Mouse (Mus musculus): ENCODE measurements around the gene Ralgapa2.

The Ralgapa2 gene

GRCm38 (mm10) chr2:146224141-146224540 is 288.0 kb downstream of the Ralgapa2 start:
- DNase-seq (ENCODE audit: extremely low read depth, low read depth, low spot score), result no peak

DNA sequence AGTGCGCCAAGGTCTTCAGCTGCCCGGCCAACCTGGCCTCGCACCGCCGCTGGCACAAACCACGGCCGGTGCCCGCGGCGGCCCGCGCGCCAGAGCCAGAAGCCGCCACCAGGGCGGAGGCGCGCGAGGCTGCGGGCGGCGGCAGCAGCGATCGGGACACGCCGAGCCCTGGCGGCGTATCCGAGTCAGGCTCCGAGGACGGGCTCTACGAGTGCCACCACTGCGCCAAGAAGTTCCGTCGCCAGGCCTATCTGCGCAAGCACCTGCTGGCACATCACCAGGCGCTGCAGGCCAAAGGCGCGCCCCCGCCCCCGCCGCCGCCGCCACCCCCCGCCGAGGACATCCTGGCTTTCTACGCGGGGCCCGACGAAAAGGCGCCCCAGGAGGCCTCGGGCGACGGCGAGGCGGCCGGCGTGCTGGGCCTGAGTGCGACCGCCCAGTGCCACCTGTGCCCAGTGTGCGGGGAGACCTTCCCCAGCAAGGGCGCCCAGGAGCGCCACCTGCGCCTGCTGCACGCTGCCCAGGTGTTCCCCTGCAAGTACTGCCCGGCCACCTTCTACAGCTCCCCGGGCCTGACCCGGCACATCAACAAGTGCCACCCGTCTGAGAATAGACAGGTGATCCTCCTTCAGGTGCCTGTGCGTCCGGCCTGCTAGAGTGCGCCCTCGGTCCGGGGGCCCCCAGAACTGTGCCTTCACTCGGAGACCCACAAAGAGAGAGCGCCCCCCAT is 288.8 kb downstream of the Ralgapa2 start:
- DNase-seq (ENCODE audit: extremely low read depth, low read depth, low spot score), result no peak

- DNase-seq (ENCODE audit: extremely low read depth, low read depth, low spot score), result no peak
Observed at GRCm38 (mm10) chr2:146222279-146223175, 289.6 kb downstream of the Ralgapa2 start.

DNA sequence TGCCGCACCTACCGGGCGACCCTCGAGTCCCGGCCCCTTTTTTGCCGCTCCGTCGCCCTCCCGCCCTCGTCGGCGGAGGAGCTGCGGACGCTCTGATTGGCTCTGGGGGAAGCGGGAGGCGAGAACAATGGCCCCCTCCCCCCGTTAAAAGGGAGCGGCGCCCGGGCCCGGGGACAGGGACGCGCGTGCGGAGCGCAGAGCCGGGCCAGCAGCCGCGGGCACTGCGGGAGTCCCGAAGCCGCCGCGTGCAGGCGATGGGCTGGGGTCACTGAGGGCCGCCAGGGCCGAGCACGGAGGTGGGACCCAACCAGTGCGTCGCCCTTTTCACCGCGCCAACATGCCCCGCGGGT is 290.2 kb downstream of the Ralgapa2 start:
- DNase-seq (ENCODE audit: extremely low read depth, low read depth, low spot score), result no peak

DNA sequence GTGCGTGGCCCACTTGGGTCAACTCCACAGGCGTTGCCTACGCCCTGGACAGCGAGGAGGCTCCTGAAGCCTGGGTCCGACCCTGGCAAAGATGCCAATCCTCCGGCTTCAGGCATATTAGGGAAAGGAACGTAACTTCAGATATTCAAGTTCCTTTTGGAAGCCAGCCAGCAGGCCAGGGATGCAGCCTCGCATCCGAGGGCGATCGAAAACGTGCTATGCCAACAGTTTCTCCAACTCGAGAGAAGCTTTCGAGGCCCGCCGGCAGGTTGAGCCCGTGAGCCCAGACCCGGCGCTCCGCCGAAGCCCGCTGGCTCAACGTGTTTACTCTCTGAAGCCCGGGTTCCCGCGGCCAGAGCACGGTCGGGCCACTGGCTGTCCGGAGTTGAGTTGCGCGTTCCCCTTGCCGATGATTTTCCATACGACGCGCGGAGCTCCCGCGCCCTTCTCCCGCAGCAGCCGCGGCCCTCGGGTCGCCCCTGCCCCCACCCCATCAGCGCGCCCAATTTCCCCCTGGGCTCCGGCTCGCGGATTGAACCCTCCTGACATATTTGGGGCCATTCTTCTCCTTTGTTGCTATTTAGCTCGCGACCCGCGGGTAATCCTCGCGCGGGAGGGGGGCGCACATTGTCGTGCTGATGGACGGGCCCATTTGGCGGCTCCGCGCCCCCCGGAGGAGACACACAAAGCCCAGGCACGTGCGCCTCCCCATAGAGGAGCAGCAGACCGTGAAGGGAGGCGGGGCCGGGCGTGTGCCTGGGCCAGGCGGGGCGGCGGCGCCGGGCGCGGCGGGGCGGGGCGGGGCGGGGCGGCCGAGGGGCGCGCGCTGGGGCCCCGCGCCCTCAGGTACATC is 290.8 kb downstream of the Ralgapa2 start, which contains the start of gene Insm1:
Gene Insm1, plus strand, starts transcription at position 846 of the 853 bp plus-strand sequence.
- no peak for DNase-seq (ENCODE audit: extremely low read depth, low read depth, low spot score)

- DNase-seq (ENCODE audit: extremely low read depth, low read depth, low spot score), result no peak
Observed at GRCm38 (mm10) chr2:146220591-146221075, 291.5 kb downstream of the Ralgapa2 start.

- no peak for DNase-seq (ENCODE audit: extremely low read depth, low read depth, low spot score)
Observed at GRCm38 (mm10) chr2:146219791-146220190, 292.4 kb downstream of the Ralgapa2 start.

GRCm38 (mm10) chr2:146218881-146219535 is 293.1 kb downstream of the Ralgapa2 start:
- no peak for DNase-seq (ENCODE audit: extremely low read depth, low read depth, low spot score)

DNA sequence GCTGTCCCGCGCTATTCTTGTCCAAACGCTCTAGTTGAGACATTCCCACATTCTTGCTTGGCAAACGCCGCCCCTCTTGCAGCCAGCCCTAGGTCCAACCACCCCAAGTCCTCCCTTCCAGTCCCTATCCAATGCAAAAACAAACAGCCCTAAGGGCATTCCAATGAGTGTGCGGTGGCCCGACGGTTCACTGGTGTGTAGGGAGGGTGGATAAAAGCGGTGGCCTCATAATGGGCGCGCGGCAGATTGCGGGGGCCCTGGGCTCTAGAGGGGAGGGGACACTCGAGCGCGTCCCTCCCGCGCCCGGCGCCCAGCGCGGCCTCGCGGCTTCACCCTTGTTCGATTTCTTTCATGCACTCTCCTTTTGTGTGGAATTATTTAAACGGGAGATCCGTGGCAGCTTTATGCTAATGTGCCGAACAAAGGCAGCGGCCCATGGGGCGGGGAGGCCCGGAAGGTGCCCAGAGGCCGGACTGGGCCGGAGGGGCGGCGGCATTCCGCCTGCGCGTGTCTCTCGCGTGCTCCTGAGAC is 293.9 kb downstream of the Ralgapa2 start:
- DNase-seq (ENCODE audit: extremely low read depth, low read depth, low spot score), result no peak

DNA sequence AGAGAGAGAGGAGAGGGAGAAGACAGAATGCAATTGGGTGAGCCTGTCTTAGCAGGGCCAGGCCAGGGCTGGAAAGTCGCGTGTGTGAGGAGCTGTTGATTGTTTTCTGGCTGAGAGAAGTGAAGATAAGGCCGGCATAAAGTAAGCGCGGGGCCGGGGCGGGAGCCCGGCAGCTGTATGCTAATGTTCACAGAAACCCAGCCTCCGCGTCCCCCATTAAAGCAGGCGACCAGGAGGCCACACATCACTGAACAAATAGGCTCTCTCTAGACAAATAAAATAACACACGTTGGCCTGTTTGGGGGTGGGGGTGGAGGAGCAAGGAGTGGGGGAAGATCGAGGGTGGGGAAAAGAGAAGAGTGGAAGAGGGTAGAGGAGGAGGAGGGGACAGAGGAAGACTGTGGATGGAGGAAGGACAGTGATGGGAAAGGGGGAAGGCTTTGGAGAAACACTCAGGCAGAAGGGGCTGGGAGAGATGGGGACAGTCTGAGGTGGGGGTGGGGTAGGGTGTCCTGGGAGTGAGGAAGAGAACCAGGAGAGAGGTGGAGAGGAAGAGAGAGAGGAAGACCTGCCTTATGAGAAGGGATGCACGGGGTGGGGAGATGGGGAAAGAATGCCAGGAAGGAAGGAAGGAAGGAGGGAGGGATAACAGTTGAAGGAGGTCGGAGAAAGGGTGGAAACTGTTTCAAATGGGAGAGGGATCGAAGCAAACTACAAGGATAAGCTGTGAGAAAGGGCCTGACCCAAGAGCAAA is 294.7 kb downstream of the Ralgapa2 start:
- DNase-seq (ENCODE audit: extremely low read depth, low read depth, low spot score), result no peak

DNA sequence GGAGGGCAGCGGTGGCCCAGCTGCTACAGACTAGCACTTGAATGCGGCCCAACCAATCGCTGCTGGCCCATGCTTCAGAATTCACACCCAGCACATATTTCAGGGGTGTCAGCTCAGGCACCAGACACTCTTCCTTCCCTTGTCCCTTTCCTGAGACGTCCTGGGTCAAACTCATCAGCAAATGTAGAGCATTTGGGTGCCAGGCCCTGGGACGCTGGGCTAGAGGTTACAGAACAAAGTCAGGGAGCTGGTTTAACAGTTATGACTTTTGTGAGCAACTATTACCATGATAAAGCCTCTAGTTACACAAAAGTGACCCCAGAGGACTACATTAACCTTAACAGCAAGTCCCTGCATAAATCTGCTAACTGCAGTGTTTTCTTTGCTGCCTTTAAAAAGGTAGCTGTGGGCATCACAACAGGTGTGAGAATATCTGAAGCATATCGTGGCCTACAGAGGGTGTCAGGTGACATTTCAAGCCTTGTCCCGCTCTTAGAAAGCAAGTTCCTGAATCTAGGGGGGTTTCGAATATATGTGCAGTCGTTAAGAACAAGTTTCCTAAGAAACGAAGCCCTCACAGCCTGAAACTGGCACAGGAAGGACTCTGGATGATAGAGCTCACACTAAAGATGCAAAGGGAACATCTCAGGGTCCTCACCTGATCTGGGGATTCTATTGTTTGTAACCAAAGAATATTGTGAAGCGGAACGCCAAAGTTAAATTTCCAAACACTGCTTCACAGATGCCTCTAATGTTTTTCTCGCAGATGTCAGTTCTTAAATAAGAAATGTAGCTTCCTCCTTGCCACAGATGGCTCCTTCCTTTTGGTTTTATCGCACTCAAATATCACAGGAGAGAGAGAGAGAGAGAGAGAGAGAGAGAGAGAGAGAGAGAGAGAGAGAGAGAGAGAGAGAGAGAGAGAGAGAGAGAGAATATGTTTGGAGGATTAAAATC is 295.8 kb downstream of the Ralgapa2 start:
- DNase-seq (ENCODE audit: extremely low read depth, low read depth, low spot score), result no peak

GRCm38 (mm10) chr2:146214715-146215114 is 297.4 kb downstream of the Ralgapa2 start:
- DNase-seq (ENCODE audit: extremely low read depth, low read depth, low spot score), result no peak

- DNase-seq (ENCODE audit: extremely low read depth, low read depth, low spot score), result no peak
Observed at GRCm38 (mm10) chr2:146210968-146211367, 301.2 kb downstream of the Ralgapa2 start.

- DNase-seq (ENCODE audit: extremely low read depth, low read depth, low spot score), result no peak
Observed at GRCm38 (mm10) chr2:146197947-146198346, 314.2 kb downstream of the Ralgapa2 start.

DNA sequence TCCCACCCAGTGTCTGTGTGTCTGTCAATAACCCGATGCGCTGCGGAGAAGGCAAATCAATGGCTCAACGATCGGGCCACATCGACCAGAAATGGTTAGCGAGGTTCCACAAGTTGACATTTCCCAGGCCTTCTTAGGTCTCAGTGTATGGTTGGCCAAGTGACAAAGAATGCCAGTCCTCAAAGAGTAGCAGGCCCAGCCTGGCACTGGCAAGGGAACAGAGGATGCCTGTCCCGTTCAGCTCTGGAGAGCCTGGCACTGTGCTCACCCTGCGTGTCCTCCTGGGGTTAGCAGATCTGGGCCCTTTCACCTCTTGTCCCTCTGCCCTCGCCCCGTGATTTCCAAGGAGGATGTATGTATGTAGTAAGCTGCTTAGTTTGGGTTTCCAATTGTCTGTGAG is 316.0 kb downstream of the Ralgapa2 start:
- no peak for DNase-seq (ENCODE audit: extremely low read depth, low read depth, low spot score)

Measured in fat pad, adult 2 months (tissue).